Mouse (Mus musculus): ENCODE results near the gene Casp3. TPM values are rescaled to one million over a fixed set of nuclear protein-coding genes. Genes with fewer than 3 reads are reported as not detected.

Gene Casp3
- polyA plus RNA-seq, 1 experiment from 2014 or later = 94.6 TPM

- H3K4me1 ChIP-seq = peaks cover 25% of the 10 kb centered on the region
- 87% methylated on average over 4 of the region's 4 CpGs for WGBS (ENCODE audit: insufficient replicate concordance)
- H3K36me3 ChIP-seq = peaks cover 80% of the 10 kb centered on the region
- no peak for ATAC-seq
- no peak overlapping the region for H3K4me2 ChIP-seq
- H3K27ac ChIP-seq = no peak overlapping the region
- H3K27me3 ChIP-seq (replicated peaks) = no peaks in the 10 kb centered on the region
- H3K9ac ChIP-seq = no peak overlapping the region
- H3K4me3 ChIP-seq = no peak overlapping the region
- no peaks in the 10 kb centered on the region for H3K9me3 ChIP-seq (replicated peaks)
These were observed 13.8 kb downstream of the Casp3 start for GRCm38 (mm10) chr8:46630932-46631331.

GRCm38 (mm10) chr8:46639010-46639571, 22.0 kb downstream of the Casp3 start:
- H3K4me3 ChIP-seq = no peak overlapping the region
- no peak overlapping the region for H3K9ac ChIP-seq
- WGBS (ENCODE audit: insufficient replicate concordance) = 22% methylated on average over 6 of the region's 6 CpGs
- H3K27ac ChIP-seq = peak overlapping the region; percentile 57
- H3K36me3 ChIP-seq = peaks cover 42% of the 10 kb centered on the region
- no peaks in the 10 kb centered on the region for H3K27me3 ChIP-seq (replicated peaks)
- no peak overlapping the region for H3K4me2 ChIP-seq
- peak; percentile 70 for ATAC-seq
- no peaks in the 10 kb centered on the region for H3K9me3 ChIP-seq (replicated peaks)
- peaks cover 18% of the 10 kb centered on the region for H3K4me1 ChIP-seq

- Histone ChIP-seq H3K4me3 (no peak overlapping the region), H3K4me1 (peaks cover 18% of the 10 kb centered on the region), H3K4me2 (no peak overlapping the region), H3K27ac (peak overlapping the region; percentile 57), H3K9me3 (replicated peaks) (no peaks in the 10 kb centered on the region), H3K27me3 (replicated peaks) (no peaks in the 10 kb centered on the region), H3K9ac (no peak overlapping the region), H3K36me3 (peaks cover 34% of the 10 kb centered on the region)
- 36% methylated on average over 5 of the region's 5 CpGs for WGBS (ENCODE audit: insufficient replicate concordance)
- peak; percentile 65; the same call in 1 of the 2 replicates for ATAC-seq
These were observed 22.8 kb downstream of the Casp3 start for GRCm38 (mm10) chr8:46639852-46640251.

- Histone ChIP-seq H3K4me1 (peaks cover 18% of the 10 kb centered on the region), H3K4me3 (no peak overlapping the region), H3K9me3 (replicated peaks) (no peaks in the 10 kb centered on the region), H3K27me3 (replicated peaks) (no peaks in the 10 kb centered on the region), H3K9ac (no peak overlapping the region), H3K27ac (no peak overlapping the region), H3K4me2 (no peak overlapping the region), H3K36me3 (peaks cover 20% of the 10 kb centered on the region)
- no peak for ATAC-seq
- 37% methylated on average over 5 of the region's 5 CpGs for WGBS (ENCODE audit: insufficient replicate concordance)
These were observed 24.2 kb downstream of the Casp3 start for GRCm38 (mm10) chr8:46641272-46641671.

- H3K27me3 ChIP-seq (replicated peaks) = no peaks in the 10 kb centered on the region
- H3K27ac ChIP-seq = no peak overlapping the region
- H3K9me3 ChIP-seq (replicated peaks) = no peaks in the 10 kb centered on the region
- no peaks in the 10 kb centered on the region for H3K36me3 ChIP-seq
- H3K4me3 ChIP-seq = no peak overlapping the region
- no peak overlapping the region for H3K9ac ChIP-seq
- ATAC-seq = no peak
- H3K4me1 ChIP-seq = no peaks in the 10 kb centered on the region
- H3K4me2 ChIP-seq = no peak overlapping the region
- WGBS (ENCODE audit: insufficient replicate concordance) = 60% methylated on average over 4 of the region's 4 CpGs
These were observed 31.3 kb downstream of the Casp3 start for GRCm38 (mm10) chr8:46648421-46648820.

DNA sequence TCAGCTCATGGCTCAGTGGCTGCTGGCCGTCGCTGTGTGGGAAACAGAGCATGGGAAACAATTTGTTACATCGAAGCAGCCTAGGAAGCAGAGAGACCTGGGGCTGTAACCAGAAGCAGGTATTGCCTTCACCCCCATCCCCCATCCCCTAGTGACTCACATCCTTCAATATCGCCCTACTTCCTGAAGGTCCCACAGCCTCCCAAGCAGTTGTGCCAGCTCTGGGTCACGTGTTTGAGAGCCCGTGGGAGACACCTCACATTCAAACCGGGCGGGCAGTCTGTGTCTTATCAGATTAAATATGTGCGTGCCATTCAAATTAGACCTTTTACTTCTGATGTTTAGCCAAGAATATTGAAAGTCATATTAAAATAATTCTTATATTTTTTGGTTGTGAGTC, 34.8 kb downstream of the Casp3 start:
- Histone ChIP-seq H3K4me1 (no peaks in the 10 kb centered on the region), H3K4me3 (no peak overlapping the region), H3K36me3 (no peaks in the 10 kb centered on the region), H3K27ac (no peak overlapping the region), H3K4me2 (no peak overlapping the region; the same call in 1 of the 2 replicates), H3K9ac (no peak overlapping the region), H3K9me3 (replicated peaks) (no peaks in the 10 kb centered on the region), H3K27me3 (replicated peaks) (no peaks in the 10 kb centered on the region)
- ATAC-seq = no peak
- WGBS (ENCODE audit: insufficient replicate concordance) = 37% methylated on average over 9 of the region's 9 CpGs

DNA sequence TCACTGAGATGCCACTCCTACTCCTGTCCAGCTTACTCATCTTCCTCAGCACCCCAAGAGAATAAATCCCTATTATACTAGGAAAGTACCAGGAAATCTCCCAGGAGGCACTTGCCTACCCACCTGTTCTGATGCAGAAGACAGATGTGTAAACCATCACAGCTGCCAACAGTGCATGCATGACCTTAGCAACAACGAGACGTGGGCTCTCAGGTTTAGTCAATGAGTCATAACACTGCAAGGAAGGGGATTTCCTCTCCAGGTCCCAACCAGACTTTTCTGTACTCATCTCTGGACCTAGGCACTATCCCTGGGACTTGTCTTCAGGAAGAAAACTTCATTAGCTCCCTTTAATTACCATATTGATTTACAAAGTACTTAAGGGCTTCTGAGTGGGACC, 38.8 kb downstream of the Casp3 start:
- ATAC-seq = no peak
- H3K27ac ChIP-seq = no peak overlapping the region
- no peaks in the 10 kb centered on the region for H3K36me3 ChIP-seq
- no peaks in the 10 kb centered on the region for H3K4me1 ChIP-seq
- 69% methylated on average over 2 of the region's 2 CpGs for WGBS (ENCODE audit: insufficient replicate concordance)
- no peak overlapping the region for H3K4me3 ChIP-seq
- H3K9ac ChIP-seq = no peak overlapping the region
- no peaks in the 10 kb centered on the region for H3K9me3 ChIP-seq (replicated peaks)
- no peak overlapping the region for H3K4me2 ChIP-seq
- H3K27me3 ChIP-seq (replicated peaks) = no peaks in the 10 kb centered on the region

GRCm38 (mm10) chr8:46671496-46671895, 54.4 kb downstream of the Casp3 start:
- Histone ChIP-seq H3K27ac (no peak overlapping the region), H3K4me3 (no peak overlapping the region), H3K4me1 (no peaks in the 10 kb centered on the region), H3K27me3 (replicated peaks) (no peaks in the 10 kb centered on the region), H3K4me2 (no peak overlapping the region), H3K9ac (no peak overlapping the region), H3K9me3 (replicated peaks) (no peaks in the 10 kb centered on the region), H3K36me3 (no peaks in the 10 kb centered on the region)
- no peak for ATAC-seq
- 1% methylated on average over 2 of the region's 2 CpGs for WGBS (ENCODE audit: insufficient replicate concordance)

DNA sequence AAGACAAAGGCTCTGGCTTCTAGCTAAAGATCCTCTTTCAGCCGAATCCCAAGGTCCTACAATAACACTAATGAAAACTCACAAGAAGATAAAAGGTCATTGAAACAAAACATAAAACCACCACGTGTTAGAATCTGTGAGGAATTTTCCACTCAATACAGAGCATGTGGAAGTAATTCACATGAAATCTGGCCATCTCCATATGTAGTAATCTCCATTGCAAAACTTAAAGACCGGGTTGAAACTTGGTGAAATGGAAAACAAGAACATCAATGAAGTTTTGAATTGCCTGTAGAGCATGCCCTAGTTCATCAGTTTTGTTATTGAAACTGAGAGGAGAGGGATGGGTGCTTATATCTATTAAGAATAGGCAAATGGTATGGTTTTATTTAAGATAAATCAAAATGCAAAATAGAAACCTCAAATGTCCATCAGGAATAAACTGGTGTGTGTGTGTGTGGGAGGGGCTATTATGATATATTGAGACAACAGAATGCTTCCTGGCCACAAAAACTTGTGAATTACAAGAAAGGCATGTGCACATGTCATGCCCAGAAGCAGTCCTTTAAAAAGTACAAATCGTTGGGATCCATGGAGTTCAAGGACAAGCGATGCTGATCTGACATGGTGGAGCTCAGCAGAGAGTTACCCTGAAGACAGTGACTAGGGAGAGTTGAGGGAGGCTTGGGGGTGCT, 63.7 kb downstream of the Casp3 start:
- H3K36me3 ChIP-seq = no peaks in the 10 kb centered on the region
- H3K27me3 ChIP-seq (replicated peaks) = no peaks in the 10 kb centered on the region
- H3K4me1 ChIP-seq = no peaks in the 10 kb centered on the region
- 51% methylated on average over 5 of the region's 5 CpGs for WGBS (ENCODE audit: insufficient replicate concordance)
- no peak overlapping the region for H3K4me2 ChIP-seq
- H3K9me3 ChIP-seq (replicated peaks) = 0 out of 2 replicates have a peak, but pooled peaks cover 5% of the 10 kb centered on the region
- H3K27ac ChIP-seq = no peak overlapping the region
- no peak overlapping the region for H3K9ac ChIP-seq
- ATAC-seq = no peak
- H3K4me3 ChIP-seq = no peak overlapping the region

DNA sequence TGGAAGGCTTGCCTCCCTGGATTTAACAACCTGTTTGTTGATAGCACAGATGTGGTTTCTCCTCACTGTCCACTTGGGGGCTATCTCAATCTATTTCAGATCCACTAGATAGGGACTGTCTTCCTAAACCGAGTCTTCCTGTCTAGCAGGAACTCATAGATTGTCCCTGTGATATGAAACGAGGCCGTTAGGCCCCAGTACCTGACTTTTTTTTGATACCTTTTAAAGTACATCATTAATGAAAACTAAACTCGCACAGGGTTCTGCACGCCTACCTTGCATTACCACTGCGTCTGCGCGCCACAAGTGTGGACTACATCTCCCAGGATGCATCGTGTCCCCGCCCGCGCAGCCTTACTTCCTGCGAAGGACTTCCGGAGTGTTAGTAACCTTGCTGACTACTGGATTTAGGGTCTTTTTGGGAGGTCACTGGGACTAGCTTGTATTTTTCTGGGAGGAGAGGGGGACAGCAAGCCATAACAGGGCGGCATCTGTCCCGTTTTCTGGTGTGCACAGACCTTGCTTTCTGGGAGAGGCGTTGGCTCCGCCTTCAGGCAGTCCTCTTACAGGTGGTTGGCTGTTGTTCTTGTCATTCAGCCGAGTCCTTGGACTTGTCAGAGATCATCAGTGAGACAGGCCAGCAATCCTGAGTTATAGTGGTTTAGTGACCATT, 69.7 kb downstream of the Casp3 start:
- no peaks in the 10 kb centered on the region for H3K27me3 ChIP-seq (replicated peaks)
- WGBS (ENCODE audit: insufficient replicate concordance) = under 1% methylated on average over 19 of the region's 19 CpGs
- peak; percentile 100 for ATAC-seq
- peaks cover 7% of the 10 kb centered on the region; the same call in 1 of the 2 replicates for H3K4me1 ChIP-seq
- peak overlapping the region; percentile 70 for H3K9ac ChIP-seq
- peak overlapping the region; percentile 65 for H3K4me3 ChIP-seq
- no peaks in the 10 kb centered on the region for H3K9me3 ChIP-seq (replicated peaks)
- peak overlapping the region; percentile 64 for H3K4me2 ChIP-seq
- H3K27ac ChIP-seq = peak overlapping the region; percentile 82
- H3K36me3 ChIP-seq = no peaks in the 10 kb centered on the region

Measured in liver, embryonic 12.5 days (tissue).